Mouse (Mus musculus): ENCODE data around the gene Tpm4.

- TF ChIP-seq POLR2A (IDR thresholded peaks at IDR 0.05; ENCODE audit: insufficient read depth, low read depth, low read length) (peak; percentile 69), CTCF (IDR thresholded peaks at IDR 0.05) (no peak), EP300 (IDR thresholded peaks at IDR 0.05; ENCODE audit: insufficient read depth, low read depth, low read length) (peak; percentile 77; the same call in 1 of the 2 replicates)
Measured at GRCm38 (mm10) chr8:72136302-72136978, 1.7 kb downstream of the Tpm4 start.

Measured in heart, adult 2 months (tissue).